Mouse (Mus musculus): Measurements from ENCODE around the gene Slc5a12. TPM values are rescaled to one million over a fixed set of nuclear protein-coding genes. Genes with fewer than 3 reads are reported as not detected.
A peak's percentile ranks its signal among the peaks of the same experiment; 100 is the strongest.

Slc5a12 gene
- not detected in 2 replicates for total RNA-seq (2021)
- long read RNA-seq, result 0 reads

DNA sequence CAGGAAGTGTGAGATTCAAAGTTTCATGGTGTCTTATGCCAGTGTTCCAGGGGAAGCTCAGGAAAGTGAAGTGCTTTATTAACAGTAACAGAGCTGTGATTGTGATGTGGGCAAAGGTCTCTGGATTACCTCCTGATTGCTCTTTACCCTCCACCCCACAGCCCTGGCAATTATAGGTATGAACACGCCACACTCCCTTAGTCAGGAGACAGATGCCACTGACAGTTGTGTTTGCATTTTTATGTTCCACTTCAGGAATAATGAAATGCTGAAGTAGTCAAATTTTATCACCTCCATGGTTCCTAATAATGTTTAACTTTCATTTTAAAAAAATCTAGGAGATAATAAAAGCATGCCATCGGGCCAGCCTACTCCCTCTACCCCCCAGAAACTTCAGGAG lies at the start of gene Slc5a12:
Slc5a12 (plus strand) TSS at position 367 of the 400 bp plus-strand sequence.
- no peak for DNase-seq

- no peak for DNase-seq
These were observed 41.0 kb upstream of the Slc5a12 start for GRCm38 (mm10) chr2:110556098-110556497.

GRCm38 (mm10) chr2:110562621-110563020 lies 34.5 kb upstream of the Slc5a12 start:
- DNase-seq, result no peak

GRCm38 (mm10) chr2:110564673-110565627 lies 32.1 kb upstream of the Slc5a12 start:
- peak; percentile 29 for DNase-seq

GRCm38 (mm10) chr2:110586692-110587091 lies 10.4 kb upstream of the Slc5a12 start:
- no peak for DNase-seq

DNA sequence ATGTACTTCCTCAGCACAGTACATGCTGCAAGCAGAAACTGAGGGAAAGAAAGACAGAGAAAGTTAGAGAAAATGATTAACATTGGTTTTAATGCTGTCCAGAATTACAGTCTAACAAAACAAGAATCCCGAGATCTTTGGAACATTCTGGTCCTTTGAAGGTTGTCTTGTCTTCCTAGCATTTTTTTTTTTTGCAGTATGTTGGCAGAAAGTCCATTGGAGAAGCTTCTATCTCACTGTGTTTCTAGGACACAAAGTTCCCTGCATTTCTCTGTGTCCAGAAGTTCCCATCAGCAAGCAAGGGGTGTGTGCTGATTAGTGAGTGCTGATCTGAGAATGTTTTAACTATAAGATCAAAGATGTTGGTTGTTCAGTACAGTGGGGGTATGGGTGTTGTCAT lies 7.1 kb upstream of the Slc5a12 start:
- DNase-seq, result no peak

DNA sequence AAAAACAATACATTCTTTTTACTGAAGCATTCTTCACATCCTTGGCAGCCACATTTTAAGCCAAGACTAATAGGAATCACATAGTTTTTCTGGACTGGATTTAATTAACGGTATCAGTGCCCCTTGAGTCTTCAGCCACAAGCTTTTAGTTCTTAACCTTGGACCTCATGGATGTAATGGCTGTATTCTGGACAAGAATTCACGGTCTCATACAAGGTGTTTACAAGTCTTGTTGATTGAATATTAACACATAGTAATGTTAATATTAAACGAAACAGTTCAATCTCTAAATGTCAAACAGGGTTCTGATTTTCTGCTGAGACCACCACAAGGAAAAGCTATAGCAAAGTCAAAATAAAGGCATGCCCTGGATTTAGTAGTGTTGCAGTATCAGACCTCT lies 4.8 kb upstream of the Slc5a12 start:
- no peak for DNase-seq

DNA sequence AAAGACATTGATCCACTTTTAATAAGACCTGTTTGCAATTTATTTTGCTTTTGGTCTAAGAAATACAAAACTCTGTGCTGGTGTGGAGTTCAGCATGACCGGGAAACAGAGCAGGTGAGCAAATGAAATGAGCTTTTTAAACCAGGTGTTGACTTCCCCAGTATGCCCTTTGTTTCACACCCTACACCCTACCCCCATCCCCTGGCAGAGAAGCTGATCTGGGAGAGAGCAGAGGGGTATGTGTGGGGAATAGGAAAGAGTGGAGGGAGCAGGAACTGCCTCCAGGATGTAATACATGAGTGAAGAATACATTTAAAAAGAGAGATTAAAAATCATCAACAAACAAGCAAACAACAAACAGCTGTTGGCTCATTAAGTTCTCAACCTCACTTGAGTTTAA lies 47.3 kb downstream of the Slc5a12 start:
- no peak for DNase-seq

- no peak for DNase-seq
These were observed 47.7 kb downstream of the Slc5a12 start for GRCm38 (mm10) chr2:110644846-110645245.

DNA sequence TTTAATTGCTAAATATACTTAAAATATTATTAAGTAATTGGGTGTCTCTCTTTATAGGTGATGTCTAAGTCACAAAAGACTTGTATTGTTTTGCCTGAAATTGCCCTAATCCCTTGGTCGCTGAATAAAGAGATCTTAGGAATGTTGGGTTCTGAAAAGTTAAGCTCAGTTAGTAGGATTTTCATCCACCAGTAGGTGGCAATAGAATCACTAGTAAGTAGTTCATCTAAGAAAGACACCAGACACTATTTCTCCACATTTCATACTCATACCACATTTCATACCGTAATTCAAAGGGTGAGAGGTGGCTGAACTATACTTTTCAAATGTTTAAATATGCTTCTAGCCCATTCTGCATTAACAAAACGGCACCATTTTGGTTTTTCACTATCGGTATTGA lies 66.2 kb downstream of the Slc5a12 start:
- DNase-seq, result no peak

DNA sequence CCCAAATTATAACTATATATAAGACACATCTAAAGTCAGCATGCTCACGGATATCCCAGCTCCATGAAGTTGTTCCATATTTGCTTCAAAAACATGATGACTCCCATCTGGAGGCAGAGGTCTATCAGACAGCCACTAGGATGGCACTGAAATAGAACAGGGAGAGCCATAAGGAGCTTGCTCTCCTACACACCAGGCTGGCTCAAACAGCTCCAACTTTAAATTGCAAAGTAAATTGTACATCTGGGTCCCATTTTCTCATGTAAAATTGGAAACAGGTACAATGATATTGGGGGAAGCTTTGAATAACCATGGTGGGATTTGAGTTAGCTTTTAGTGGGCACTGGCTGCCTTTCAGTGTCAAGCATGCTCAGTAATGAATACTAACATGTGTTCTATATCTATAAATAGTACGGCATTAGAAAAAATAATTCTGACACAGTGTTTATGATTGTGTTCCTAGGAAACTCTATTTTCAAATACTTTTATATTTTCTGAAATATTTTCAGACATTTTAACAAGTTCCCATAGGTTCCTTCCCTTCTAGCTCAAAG lies 74.0 kb downstream of the Slc5a12 start:
- no peak for DNase-seq

Other genes starting within 250 kb of the Slc5a12 start
- gene Fibin, start 234.1 kb upstream of the Slc5a12 start, total RNA-seq (2021), result 2.6 and 2.7 TPM in 2 replicates
- not detected in 2 replicates for gene Muc15, start 124.0 kb downstream of the Slc5a12 start, total RNA-seq (2021)

Data from adrenal gland, postnatal 25 days (tissue).